Mouse (Mus musculus) thymus, adult 2 months (tissue): ENCODE results near the gene Immp2l. TPM values are rescaled to one million over a fixed set of nuclear protein-coding genes. Genes with fewer than 3 reads are reported as not detected.

ENCODE experiments used
- DNase-seq: peaks from one replicate; pipeline ENCODE4 v3.0.0; 2021
- H3K27ac ChIP-seq: fragments of 200-500 bp; 2 replicates; pipeline ENCODE4 v1.5.1; 2012; ENCODE audit warnings: low read length, control low read depth; ENCODE audit not compliant: control insufficient read depth, insufficient read depth
- H3K27me3 ChIP-seq: fragments of 200-500 bp; 2 replicates; pipeline ENCODE4 v1.6.1; 2012; ENCODE audit warnings: mild to moderate bottlenecking, low read length, moderate library complexity, mixed read lengths; ENCODE audit not compliant: control insufficient read depth, insufficient read depth
- H3K36me3 ChIP-seq: fragments of 200-500 bp; 2 replicates; pipeline ENCODE4 v1.6.1; 2012; ENCODE audit warnings: mild to moderate bottlenecking, low read length, moderate library complexity; ENCODE audit not compliant: control insufficient read depth, insufficient read depth
- H3K4me1 ChIP-seq: fragments of 200-500 bp; replicated peaks from 2 replicates; pipeline ENCODE4 v1.6.1; 2012; ENCODE audit warnings: low read length; ENCODE audit not compliant: control insufficient read depth, insufficient read depth
- H3K4me3 ChIP-seq: fragments of 200-500 bp; 2 replicates; pipeline ENCODE4 v1.5.1; 2012; ENCODE audit warnings: mild to moderate bottlenecking, low read length, control low read depth, moderate library complexity; ENCODE audit not compliant: control insufficient read depth, insufficient read depth
- CTCF ChIP-seq: fragments of 200-500 bp; IDR thresholded peaks from 2 replicates; pipeline ENCODE4 v1.5.1; 2012; ENCODE audit warnings: mild to moderate bottlenecking, control low read depth, low read length, moderate library complexity, borderline replicate concordance; ENCODE audit not compliant: control insufficient read depth, poor library complexity, insufficient read depth; ENCODE audit errors: extremely low read depth
- POLR2A ChIP-seq: fragments of 200-500 bp; IDR thresholded peaks from 2 replicates; pipeline ENCODE4 v1.6.1; 2012; ENCODE audit warnings: mild to moderate bottlenecking, low read length, control low read depth, moderate library complexity; ENCODE audit not compliant: control insufficient read depth, poor library complexity, insufficient read depth; ENCODE audit errors: extremely low read depth
- WGBS: fragments of 180-500 bp; shearing (Covaris S2); methylation state at CpG from one replicate; pipeline ENCODE4 v1.1.7; 2018; 5-methylcytosine and 5-hydroxymethylcytosine counted together
- polyA plus RNA-seq: library from polyadenylated mRNA; depleted of rRNA; stranded (reverse); fragments of >200 nt; gene quantifications from 2 replicates; pipeline ENCODE4 v1.2.3, GENCODE M21; 2012

Immp2l gene
- polyA plus RNA-seq, 1 experiment: 6.3 TPM

- TF ChIP-seq POLR2A (no peak), CTCF (no peak)
- 94% methylated on average over 1 of the region's 1 CpGs for WGBS
- DNase-seq: no peak
- no peaks in the 10 kb centered on the region for H3K27me3 ChIP-seq
- no peaks in the 10 kb centered on the region for H3K36me3 ChIP-seq
- no peak overlapping the region for H3K27ac ChIP-seq
- H3K4me3 ChIP-seq: no peak overlapping the region
- H3K4me1 ChIP-seq: no peaks in the 10 kb centered on the region
These were observed 224.4 kb downstream of the Immp2l start for GRCm38 (mm10) chr12:41248254-41248653.

- Histone ChIP-seq H3K4me1 (no peaks in the 10 kb centered on the region), H3K36me3 (no peaks in the 10 kb centered on the region), H3K27ac (no peak overlapping the region), H3K4me3 (no peak overlapping the region), H3K27me3 (no peaks in the 10 kb centered on the region)
- 91% methylated on average over 3 of the region's 3 CpGs for WGBS
- no peak for DNase-seq
- TF ChIP-seq POLR2A (no peak), CTCF (no peak)
These were observed 226.2 kb downstream of the Immp2l start for GRCm38 (mm10) chr12:41250123-41250522.

GRCm38 (mm10) chr12:41257905-41258304 lies 234.0 kb downstream of the Immp2l start:
- no peak for DNase-seq
- Histone ChIP-seq H3K27ac (no peak overlapping the region), H3K27me3 (no peaks in the 10 kb centered on the region), H3K4me3 (no peak overlapping the region), H3K4me1 (no peaks in the 10 kb centered on the region), H3K36me3 (no peaks in the 10 kb centered on the region)
- TF ChIP-seq CTCF (no peak), POLR2A (no peak)
- 98% methylated on average over 2 of the region's 2 CpGs for WGBS

GRCm38 (mm10) chr12:41259608-41260007 lies 235.7 kb downstream of the Immp2l start:
- WGBS: 80% methylated on average over 2 of the region's 2 CpGs
- no peak for DNase-seq
- no peaks in the 10 kb centered on the region for H3K27me3 ChIP-seq
- H3K4me1 ChIP-seq: no peaks in the 10 kb centered on the region
- no peak overlapping the region for H3K4me3 ChIP-seq
- no peaks in the 10 kb centered on the region for H3K36me3 ChIP-seq
- H3K27ac ChIP-seq: no peak overlapping the region
- TF ChIP-seq CTCF: no peak
- no peak for TF ChIP-seq POLR2A

GRCm38 (mm10) chr12:41274136-41274535 lies 250.2 kb downstream of the Immp2l start:
- H3K27ac ChIP-seq: no peak overlapping the region
- H3K4me1 ChIP-seq: no peaks in the 10 kb centered on the region
- DNase-seq: no peak
- TF ChIP-seq CTCF (no peak), POLR2A (no peak)
- 94% methylated on average over 8 of the region's 8 CpGs for WGBS
- no peaks in the 10 kb centered on the region for H3K27me3 ChIP-seq
- H3K4me3 ChIP-seq: no peak overlapping the region
- H3K36me3 ChIP-seq: no peaks in the 10 kb centered on the region

- H3K36me3 ChIP-seq: no peaks in the 10 kb centered on the region
- WGBS: 87% methylated on average over 3 of the region's 3 CpGs
- no peaks in the 10 kb centered on the region for H3K27me3 ChIP-seq
- TF ChIP-seq POLR2A: no peak
- no peak for TF ChIP-seq CTCF
- DNase-seq: no peak
- no peak overlapping the region for H3K4me3 ChIP-seq
- H3K27ac ChIP-seq: no peak overlapping the region
- no peaks in the 10 kb centered on the region for H3K4me1 ChIP-seq
These were observed 251.5 kb downstream of the Immp2l start for GRCm38 (mm10) chr12:41275361-41275760.

- H3K27ac ChIP-seq: no peak overlapping the region
- no peaks in the 10 kb centered on the region for H3K4me1 ChIP-seq
- 100% methylated on average over 1 of the region's 1 CpGs for WGBS
- TF ChIP-seq CTCF: no peak
- no peak for TF ChIP-seq POLR2A
- no peaks in the 10 kb centered on the region for H3K27me3 ChIP-seq
- no peaks in the 10 kb centered on the region for H3K36me3 ChIP-seq
- DNase-seq: no peak
- H3K4me3 ChIP-seq: no peak overlapping the region
These were observed 254.0 kb downstream of the Immp2l start for GRCm38 (mm10) chr12:41277896-41278295.
